Mouse (Mus musculus): ENCODE results near the gene Gm5799. TPM values are rescaled to one million over a fixed set of nuclear protein-coding genes. Genes with fewer than 3 reads are reported as not detected.

The Gm5799 gene
- total RNA-seq (2023) = not detected

DNA sequence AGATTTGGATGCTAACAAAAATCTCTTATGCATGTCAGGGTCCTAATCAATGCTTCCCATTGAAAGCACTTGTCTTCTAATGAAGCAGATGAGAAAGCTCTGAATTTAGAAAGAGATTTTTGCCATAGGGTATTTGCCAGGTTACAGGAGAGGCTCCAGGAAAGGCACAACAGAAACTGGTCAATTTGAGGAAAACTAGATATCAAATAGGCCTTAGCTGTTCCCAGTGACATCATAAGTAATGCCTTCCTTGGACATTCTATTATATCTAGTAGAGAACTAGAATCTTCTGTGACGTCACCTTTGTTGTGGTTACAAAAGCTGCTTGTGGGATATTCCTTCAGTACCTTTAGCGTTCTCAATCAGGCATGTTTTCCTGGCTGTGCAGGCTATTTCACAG is at the start of gene Gm5799:
Gene Gm5799, plus strand, starts transcription at position 301 of the 400 bp plus-strand sequence.

DNA sequence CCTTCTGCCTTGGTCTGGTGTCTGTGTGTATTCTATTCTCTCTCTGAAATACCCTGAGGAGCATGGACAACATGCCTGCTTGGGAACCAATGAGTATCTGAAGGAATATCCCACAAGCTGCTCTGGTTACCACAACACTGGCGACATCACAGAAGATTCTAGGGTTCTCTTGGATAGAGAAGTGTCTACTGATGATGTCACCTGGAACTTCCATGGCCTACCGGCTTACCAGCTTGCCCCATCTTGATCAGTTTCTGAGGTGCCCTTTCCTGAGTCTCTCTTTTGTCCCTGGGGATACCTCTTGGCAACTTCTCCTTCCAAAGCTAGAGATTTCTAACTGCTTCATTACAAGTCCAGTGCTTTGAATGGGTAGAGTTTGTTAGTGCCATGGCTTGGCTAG is 35.7 kb downstream of the Gm5799 start, which contains the start of gene Gm17654:
Gene Gm17654, minus strand, starts transcription at position 101 of the 400 bp plus-strand sequence.

Other genes with a start within 250 kb of the Gm5799 start
- not detected for gene Gm8127, start 249.7 kb upstream of the Gm5799 start, total RNA-seq (2023)
- gene 1700001F09Rik, start 195.8 kb upstream of the Gm5799 start, total RNA-seq (2023) = not detected
- not detected for gene Gm8138, start 127.2 kb upstream of the Gm5799 start, total RNA-seq (2023)
- not detected for gene Gm17654, start 35.6 kb downstream of the Gm5799 start, total RNA-seq (2023)
- gene Gm10375, start 64.4 kb downstream of the Gm5799 start, total RNA-seq (2023) = not detected
- not detected for gene Gm8165, start 133.6 kb downstream of the Gm5799 start, total RNA-seq (2023)
- 1 to 10 TPM in 1 of 2 experiments, under 1 TPM in 1; 0.59 to 1.1 TPM for gene Gm7324, start 154.3 kb downstream of the Gm5799 start, total RNA-seq (2023)
- gene Gm16506, start 183.9 kb downstream of the Gm5799 start, total RNA-seq (2023) = not detected
- gene Gm6526, start 204.3 kb downstream of the Gm5799 start, total RNA-seq (2023) = not detected
- gene Gm8180, start 241.2 kb downstream of the Gm5799 start, total RNA-seq (2023) = not detected